Mouse (Mus musculus) thymus, postnatal 4 days (tissue): ENCODE measurements around the gene Pts.

Experiments
- DNase-seq: peaks from one replicate; pipeline ENCODE4 v3.0.0; 2021

Pts gene

DNA sequence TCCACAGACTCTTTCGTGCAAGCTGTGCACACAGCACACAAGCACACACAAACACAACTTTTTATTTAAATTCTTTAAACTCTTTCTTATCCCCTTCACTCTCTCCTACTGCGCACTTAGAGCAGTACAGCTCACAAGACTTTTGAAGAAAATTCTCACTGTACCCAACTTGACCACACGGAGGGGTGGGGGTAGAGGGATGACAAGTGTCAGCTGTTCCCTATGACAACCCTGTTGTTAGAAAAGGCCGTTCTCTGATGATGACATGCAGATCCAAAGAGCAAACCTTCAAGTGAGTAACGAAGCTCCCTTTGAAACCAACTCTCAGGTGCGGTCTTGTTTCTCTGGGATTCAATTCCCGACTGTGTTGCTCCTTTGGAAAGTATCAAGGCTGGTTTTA is 664 bp downstream of the Pts start:
- peak; percentile 52 for DNase-seq

DNA sequence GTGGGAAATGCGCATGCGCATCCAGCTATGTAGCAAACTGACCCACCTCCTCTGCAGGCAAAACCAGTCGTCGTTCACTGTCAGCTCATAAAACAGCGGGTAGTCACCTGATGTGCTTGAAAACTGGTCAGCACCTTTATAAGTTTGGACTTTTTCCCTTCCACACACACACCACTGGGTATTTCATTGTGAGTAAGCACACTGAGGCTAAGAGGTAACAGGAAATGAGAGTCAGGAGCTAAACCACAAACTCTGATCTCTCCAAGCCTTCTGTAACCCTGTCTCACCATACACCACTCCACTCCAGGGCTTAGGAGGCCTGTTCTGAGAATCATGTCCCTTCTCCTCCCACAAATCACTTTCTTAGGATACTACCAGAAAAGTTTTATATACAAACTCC is 2.9 kb downstream of the Pts start:
- DNase-seq, result no peak

DNA sequence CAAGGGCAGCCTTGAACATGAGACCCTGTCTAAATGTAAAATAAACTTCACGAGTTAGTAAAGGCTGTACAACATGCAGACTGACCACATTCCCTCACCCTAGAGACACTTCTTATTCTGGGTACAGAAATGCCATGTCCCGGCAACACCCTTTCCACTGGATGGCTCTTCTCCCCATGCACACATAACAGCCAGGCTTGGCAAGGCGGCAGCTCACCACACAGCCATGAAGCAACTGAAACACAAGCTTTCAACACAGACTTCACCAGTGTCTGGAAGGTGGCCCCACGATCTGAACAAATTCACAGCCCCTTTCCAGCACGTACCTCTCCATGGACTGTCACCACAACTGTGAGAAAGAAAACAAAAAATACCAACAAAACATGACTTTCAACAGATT is 3.6 kb downstream of the Pts start:
- no peak for DNase-seq

DNA sequence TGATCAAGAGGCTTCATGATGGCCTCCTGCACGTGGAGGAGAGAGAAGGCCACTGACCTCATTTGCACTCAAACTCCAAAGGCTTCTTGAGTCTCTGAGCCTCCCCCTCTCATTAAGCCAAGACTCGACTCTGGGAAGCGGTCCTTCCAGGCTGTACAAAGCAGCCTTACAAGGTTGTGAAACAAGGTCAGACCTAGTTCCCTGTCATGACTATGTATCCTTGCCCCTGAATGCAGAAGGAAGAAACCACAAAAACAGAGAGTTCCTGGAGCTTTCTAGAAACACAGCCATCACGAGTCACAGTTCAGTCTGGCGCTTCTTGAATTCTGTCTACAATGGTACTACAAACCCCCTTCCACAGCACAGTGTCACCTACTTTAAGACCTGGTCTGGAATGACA is 6.0 kb downstream of the Pts start:
- DNase-seq, result no peak

DNA sequence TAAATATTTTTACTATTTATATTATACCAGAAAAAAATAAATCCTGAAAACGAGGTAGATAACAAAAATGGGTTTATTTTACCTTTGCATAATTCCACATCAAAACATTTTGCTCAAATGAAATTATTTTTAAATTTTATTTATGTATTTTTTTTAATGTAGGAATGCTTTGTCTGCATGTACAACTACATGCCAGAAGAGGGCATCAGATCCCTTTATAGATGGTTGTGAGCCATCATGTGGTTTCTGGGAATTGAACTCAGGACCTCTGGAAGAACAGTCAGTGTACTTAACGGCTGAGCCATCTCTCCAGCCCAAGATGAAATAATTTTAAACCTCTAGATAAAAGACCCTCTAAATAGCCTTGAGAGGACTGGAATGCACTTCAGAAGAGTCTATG is 7.0 kb downstream of the Pts start:
- DNase-seq, result no peak

DNA sequence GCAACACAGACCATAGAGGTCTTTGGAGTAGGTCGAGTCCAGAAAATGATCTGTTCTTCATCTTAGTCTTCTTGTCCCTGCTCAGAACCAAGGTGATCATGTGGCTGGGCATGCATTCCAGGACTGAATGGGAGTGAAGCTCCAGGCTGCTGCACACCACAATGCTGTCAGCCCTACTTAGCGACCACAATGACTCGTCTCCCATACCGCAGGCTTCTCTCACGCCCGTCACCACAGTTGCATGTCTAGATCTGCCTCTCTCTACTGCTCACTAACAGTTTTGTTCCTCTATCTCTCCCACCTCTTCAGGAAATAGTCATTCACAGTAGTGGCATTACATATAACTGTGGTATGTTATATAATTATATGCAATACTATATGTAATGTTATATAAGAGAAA is 7.8 kb downstream of the Pts start:
- DNase-seq, result no peak

DNA sequence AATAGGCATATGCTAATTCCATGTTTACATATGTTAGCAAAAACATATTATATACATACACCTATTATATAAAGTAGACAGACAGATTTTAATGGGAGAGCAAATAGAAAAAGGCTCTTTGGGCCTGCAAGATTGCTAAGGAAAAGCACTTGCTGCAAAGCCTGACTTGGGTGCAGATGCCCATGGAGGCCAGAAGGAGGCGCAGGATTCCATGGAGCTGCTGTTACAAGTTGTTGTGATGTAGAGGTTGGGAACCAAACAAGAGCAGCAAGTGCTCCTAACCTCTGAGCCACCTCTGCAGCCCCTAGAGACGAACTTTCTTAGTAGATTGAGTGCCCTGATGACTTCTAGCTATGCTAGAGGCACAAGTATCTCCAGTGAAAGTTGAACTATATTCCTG is 9.7 kb downstream of the Pts start:
- DNase-seq, result peak; percentile 58

DNA sequence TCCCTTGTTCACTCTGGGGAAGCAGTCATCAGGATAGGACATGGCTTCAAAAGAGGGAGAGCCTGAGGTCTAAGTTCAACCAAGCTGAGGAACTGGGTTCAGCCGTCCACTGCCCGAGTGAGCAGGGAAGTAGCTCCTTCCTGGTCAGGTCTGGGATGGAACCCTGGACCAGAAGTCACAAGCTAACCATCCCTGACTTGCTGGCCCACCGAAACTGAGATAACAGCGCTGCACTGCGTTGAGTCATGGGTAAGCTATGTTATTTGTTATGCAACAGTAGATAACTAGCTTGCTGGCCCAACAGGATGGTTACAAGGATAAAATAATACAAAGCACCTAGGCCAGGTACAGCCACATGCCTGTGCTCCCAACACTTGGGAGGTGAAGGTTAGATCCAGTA is 13.1 kb downstream of the Pts start:
- DNase-seq, result no peak

DNA sequence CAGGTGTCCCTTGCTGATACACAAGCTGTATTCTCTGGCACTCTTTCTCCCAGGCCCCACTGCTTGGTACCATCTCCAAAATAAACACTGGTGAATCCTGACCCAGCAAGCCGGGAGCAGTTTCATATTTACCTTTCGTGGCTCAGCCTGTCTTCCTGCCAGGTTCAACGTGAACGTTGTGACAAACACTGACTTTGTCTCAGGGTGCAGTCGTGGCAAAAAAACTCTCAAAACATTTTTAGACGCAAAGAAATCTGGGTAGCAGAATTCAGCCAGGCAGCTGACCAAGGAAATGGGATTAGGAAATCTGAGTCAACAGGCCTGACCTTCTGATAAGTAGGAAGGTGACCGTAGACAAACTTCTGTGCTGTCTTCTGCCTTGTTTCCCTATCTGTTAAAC is 21.0 kb downstream of the Pts start:
- DNase-seq, result no peak

DNA sequence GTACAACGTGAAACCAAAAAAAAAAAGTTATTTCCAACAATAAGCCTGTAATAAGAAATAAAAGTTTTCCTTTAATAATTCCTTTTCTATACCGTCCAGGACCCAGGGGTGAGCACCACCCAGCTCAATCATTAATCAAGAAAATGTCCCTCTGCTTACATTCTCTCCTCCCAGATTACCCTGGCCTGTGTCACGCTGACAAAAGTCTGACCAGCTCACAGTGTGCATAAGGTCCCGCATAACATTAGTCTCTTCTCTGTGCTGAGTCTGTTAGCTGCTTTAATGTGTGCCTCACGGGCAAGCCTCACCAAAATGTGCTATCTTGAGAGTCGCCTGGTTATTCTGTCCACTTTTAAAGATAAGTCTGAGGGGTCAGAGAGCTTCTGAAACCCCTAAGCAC is 23.1 kb downstream of the Pts start:
- DNase-seq, result no peak

DNA sequence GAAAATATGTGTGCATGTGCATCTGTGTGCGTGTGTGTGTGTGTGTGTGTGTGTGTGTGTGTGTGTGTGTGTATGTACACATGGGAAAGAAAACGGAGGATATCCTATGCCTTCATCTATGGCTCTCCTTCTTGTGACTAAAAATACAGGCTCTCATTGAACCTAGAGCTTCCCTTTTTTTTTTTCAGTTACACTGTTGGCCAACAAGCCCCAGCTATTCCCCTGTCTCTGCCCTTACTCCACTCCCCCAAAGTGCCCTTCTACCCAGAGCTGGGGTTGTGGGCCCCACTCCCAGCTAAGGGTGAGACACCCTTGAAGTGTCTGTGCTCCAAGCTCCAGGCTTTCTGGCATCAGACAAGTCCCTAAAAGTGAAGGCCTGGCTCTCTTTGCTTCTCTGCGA is 25.6 kb downstream of the Pts start:
- no peak for DNase-seq

DNA sequence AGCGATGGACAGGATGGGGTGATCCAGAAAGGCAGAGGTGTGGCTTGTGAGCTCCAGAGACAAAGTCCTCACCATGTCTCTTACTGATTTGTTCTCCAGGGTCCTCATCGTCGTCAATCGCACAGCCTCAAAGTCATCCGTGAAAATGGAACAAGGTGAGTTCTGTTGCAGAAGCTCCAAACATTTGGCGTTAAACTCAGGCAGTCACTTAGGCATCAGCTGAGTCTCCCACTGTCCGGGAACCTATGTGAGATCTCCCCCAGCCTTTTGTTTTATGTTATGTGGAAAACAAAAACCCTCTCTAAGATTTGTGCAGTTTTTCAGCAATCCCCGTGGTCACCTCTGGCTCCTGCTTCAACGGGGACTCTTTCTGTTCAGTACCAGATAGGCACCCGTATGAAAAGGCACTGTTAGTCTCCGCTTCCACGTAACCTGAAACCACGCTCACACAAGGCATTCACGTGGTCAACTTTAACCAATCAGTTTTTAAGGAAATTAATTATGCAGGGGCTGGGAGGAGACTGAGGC is 27.5 kb downstream of the Pts start:
- no peak for DNase-seq

DNA sequence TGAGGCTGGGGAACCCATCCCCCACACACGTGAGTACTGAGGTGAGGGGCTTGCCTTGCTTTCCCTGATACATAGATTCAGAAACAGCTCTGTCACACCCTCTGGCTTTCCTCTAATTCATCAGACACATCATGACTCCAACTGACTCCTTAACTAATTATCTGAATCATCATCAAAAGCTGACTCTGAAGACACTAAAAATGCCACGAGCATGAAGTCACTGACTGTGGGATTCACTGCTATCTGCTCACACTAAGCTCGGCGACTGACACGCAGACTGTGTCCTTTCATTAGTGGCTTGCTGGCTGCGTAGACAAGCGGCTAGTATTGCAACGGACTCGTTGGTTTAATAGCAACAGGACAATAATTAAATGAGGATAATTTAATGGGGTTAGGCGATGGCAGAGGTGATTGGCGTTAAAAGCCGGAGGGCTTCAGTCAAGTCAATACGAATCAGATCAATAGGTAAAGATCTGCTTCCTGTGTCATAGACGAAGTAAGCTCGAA is 28.0 kb downstream of the Pts start:
- no peak for DNase-seq

DNA sequence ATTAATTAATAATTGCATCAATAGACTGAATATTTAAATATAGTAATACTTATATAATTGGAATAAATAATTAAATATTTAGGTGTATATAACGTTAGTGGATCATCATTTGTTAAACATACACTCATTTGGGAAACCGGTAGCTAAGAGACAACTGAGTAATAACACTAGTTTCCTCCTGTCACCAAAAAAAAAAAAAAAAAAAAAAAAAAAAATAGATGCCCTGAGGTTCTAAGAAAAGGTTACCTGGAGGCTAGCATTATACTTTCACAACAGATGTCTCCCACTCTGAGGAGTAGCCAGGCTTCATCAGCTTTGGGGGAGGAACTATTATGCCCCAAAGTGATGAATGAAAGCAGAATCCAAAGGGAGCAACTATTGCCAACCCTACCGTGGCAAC is 28.7 kb downstream of the Pts start:
- DNase-seq, result no peak

DNA sequence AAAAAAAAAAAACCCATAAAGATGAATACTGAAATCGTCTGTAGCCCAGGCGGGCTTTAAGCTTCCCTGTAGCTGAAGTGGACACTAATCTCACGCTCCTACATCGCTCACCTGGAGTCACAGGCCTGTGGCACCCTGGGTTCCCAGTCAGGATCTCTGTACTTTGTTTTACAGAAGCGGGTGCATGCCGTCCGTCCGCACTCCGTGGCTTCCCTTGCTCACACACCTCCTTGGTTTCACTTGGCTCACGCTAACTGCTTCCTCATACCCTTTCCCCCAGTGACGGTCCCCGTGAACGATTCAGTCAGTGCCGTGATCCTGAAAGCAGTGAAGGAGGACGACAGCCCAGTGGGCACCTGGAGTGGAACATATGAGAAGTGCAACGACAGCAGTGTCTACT is 29.7 kb downstream of the Pts start:
- DNase-seq, result no peak

DNA sequence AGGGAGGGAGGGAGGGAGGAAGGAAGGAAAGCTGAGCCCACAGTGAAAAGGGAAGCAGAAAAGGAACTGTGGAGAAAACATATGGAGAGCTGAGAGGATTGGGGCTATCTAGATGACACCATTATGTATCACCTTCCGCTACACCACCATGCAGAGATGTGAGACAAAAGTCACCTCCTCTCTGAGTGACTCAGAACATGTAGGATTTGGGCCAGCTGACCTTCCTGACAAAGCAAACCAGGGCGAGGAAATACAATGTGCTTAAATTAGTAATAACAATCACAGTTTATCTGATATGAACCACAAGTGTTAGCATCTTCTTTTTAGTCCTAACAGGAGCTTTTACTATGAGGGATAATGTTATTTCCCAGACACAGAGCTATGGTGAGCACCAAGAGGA is 31.0 kb downstream of the Pts start:
- DNase-seq, result no peak

DNA sequence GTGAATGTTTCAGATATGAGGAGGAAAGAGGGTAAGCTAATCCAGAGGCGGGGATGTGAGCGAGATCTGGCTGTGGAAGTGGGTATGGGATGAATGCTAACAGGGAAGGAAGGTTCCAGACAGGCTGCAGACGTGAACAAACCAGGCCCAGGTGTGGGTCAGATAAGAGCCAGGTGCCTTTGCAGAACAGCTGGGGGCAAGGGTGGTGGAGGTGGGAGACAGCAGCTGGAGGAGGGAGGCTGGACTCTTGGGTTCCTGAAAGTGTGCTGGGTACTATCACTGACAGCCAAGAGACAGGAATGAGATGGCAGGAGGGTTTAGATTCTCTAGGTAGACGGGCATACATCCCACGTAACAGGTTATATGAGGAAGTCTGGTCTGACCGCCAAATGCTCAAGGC is 31.4 kb downstream of the Pts start:
- no peak for DNase-seq

DNA sequence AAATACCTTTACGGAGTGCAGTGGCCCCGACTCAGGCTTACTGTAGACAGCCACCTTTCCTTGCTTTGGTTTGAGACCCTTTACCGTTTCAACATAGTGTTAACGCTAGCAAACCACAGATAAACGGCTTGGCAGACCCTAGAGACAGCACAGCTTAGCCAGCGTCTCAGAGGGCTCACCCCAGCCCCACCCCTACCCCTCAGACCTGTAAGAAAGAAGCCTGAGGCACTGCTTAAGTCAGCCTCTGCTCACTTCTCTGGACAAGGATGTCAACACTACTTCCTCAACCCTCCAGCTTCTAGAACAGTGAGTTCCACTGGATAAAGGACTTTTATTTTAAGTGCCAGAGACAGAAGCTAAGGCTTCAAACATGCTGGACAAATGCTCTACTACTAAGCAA is 32.0 kb downstream of the Pts start:
- no peak for DNase-seq

DNA sequence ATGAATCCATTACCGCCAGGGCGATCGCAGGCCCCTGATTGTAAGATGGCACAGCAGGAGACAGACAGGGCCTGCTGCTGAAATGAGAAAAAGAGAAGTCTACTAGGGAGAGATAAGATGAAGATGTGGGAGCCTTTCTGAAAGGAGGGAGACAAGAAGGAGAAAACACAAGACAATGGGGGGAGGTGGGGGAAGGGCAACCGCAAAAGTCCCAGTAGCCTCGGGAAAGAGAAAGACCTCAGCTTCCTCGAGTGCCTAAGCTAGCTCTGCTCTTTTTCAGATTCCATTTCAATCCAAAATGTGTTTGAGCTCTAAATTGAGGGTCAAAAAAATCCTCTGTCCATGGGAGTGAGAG is 32.4 kb downstream of the Pts start:
- DNase-seq, result peak; percentile 50

DNA sequence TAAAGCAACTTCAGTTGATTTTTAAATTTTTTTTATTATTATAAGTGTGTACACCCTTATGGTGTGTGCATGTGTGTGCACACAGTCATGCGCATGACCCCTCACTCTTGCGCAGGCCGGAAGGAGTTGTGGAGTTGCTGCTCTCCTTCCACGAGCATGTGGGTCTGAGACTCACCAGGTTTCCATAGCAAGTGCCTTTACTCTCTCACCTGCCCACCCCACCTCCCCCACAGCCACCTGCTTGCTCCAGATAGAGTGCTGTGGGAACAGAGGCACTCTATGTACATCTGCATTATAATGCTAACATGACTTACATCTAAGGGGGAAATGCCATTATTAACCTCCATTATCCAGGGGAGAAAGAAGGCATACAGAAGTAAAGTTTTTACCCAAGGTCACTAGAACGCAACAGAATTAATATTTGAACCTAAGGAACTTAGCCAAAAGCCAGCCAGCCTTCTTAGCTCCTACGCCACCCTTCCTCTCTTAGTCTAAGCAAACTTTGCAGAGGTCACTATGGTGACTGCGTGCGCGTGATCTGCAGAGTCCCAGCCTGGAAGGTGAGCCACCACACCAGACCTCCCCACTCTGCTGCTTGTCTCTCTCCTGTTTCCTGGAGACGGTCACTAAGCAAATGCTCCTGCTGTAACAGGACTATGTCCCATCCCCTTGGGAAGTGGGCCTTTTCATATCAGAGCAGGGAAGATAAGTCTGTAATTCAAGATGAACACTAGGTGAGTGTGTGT is 32.9 kb downstream of the Pts start:
- DNase-seq, result no peak

DNA sequence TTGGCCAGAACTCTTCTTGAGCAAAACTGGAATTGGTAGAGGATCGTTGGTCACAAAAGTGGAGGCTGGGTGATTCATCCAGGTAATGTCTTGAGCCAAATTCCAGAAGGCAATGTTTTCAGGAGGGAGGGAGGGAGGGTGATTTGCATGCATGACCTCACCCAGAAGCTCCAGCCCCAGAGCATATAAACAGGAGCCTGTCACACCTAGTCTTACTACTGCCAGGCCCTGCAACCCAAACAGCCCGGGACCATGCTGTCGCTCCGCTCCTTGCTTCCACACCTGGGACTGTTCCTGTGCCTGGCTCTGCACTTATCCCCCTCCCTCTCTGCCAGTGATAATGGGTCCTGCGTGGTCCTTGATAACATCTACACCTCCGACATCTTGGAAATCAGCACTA is 34.2 kb downstream of the Pts start, which contains the start of gene Plet1:
Plet1 (plus strand) TSS at position 215 of the 400 bp plus-strand sequence.
- no peak for DNase-seq

DNA sequence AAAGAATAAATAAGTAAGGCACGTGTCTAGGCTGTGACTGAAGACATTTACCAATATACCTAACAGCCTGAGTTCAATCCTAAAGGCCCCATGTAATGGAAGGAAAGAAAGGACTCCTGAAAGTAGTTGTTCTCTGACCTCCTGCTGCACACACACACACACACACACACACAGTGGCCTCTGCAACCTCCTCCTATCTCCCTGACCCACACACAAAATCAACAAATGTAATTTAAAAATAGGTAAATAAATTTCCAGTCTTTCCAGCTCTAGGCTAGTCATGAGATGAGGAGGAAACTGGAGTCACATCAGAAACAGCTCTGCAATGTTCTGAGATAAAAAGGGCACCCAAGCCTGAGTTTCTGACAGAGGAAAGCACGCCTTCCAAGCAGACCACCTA is 34.7 kb downstream of the Pts start:
- DNase-seq, result no peak

DNA sequence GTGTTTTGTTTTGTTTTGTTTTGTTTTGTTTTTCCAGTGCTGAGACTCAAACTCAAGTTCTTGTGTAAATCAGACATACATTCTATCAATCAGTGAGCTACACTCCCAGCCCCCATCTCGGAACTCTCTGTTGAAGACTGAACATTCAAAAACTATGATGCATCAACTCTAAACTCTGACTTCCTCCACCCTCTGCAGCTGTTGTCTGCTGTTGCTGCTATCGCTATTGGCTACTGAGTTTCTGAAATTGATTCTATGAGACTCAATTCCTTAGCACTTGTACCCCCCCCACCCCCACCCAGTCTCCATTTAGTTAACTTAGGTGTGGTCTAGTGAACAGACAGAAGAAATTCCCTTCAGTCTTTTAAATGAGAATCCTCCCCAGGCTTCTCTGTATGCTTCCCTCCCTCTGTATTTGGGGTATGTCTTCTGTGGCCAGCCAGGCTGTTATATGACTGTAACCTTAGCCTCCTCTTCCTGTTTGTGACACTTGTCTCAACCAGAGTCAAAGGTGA is 36.9 kb downstream of the Pts start:
- no peak for DNase-seq

DNA sequence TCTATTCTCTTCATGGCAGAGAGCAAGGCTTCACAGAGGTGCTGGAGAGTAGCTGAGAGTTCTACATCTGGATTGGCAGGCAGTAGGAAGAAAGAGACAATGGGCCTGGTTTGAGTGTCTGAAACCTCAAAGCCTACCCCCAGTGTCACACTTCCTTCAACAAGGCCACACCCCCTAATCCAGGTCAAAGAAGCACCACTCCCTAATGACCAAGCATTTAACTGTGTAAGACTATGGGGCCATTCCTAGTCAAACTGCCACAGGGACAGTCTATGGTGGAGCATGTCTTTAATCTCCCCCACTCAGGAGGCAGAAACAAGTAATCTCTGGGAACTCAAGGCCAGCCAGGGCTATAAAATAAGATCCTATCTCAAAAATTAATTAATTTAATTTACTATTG is 37.7 kb downstream of the Pts start:
- DNase-seq, result no peak

DNA sequence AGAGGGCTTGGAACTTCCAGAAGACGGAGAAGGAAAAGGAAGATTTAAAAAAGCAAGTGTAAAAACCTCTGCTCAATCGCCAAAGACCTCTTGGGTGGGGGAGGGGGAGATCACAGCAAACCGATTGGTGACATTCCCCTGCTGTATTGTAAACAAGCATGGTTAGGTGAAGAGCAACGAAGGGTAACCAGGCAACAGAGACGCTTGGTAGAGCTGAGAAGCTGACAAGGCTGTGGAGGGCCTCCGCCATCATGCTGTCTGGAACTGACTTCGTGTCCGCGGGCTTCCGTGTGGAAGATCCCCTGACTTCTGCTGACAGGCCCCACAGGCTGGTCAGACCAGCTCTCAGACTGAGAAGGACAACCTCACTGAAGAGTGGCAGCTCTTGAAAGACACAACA is 43.0 kb downstream of the Pts start:
- no peak for DNase-seq
